Mouse (Mus musculus): Measurements from ENCODE around the gene Clybl. TPM values are rescaled to one million over a fixed set of nuclear protein-coding genes. Genes with fewer than 3 reads are reported as not detected.

Gene Clybl
- polyA plus RNA-seq, 1 experiment from 2014 or later, result 68.2 TPM

- no peak overlapping the region for H3K4me2 ChIP-seq
- WGBS, result 75% methylated on average over 18 of the region's 18 CpGs
- no peak overlapping the region for H3K4me3 ChIP-seq
- H3K9me3 ChIP-seq, result no peaks in the 10 kb centered on the region
- no peak overlapping the region for H3K27ac ChIP-seq (replicated peaks)
- H3K4me1 ChIP-seq, result no peaks in the 10 kb centered on the region
- ATAC-seq (ENCODE audit: extremely low read depth, insufficient number of reproducible peaks, low FRiP score, low TSS enrichment), result no peak
- no peak overlapping the region for H3K9ac ChIP-seq
- H3K36me3 ChIP-seq, result no peaks in the 10 kb centered on the region
- H3K27me3 ChIP-seq (replicated peaks), result no peaks in the 10 kb centered on the region
Measured at GRCm38 (mm10) chr14:122344272-122345224, 163.0 kb downstream of the Clybl start.

- Histone ChIP-seq H3K36me3 (no peaks in the 10 kb centered on the region), H3K9me3 (no peaks in the 10 kb centered on the region), H3K4me2 (no peak overlapping the region), H3K9ac (no peak overlapping the region), H3K27ac (replicated peaks) (no peak overlapping the region), H3K4me1 (no peaks in the 10 kb centered on the region), H3K27me3 (replicated peaks) (no peaks in the 10 kb centered on the region), H3K4me3 (no peak overlapping the region)
- 78% methylated on average over 7 of the region's 7 CpGs for WGBS
- no peak for ATAC-seq (ENCODE audit: extremely low read depth, insufficient number of reproducible peaks, low FRiP score, low TSS enrichment)
Measured at GRCm38 (mm10) chr14:122348069-122348468, 166.6 kb downstream of the Clybl start.

GRCm38 (mm10) chr14:122349326-122349725 is 167.8 kb downstream of the Clybl start:
- ATAC-seq (ENCODE audit: extremely low read depth, insufficient number of reproducible peaks, low FRiP score, low TSS enrichment), result no peak
- 81% methylated on average over 5 of the region's 5 CpGs for WGBS

GRCm38 (mm10) chr14:122349761-122350160 is 168.3 kb downstream of the Clybl start:
- H3K4me1 ChIP-seq, result no peaks in the 10 kb centered on the region
- no peak overlapping the region for H3K4me3 ChIP-seq
- 85% methylated on average over 4 of the region's 4 CpGs for WGBS
- H3K9me3 ChIP-seq, result no peaks in the 10 kb centered on the region
- H3K27me3 ChIP-seq (replicated peaks), result no peaks in the 10 kb centered on the region
- no peaks in the 10 kb centered on the region for H3K36me3 ChIP-seq
- no peak overlapping the region for H3K27ac ChIP-seq (replicated peaks)
- H3K9ac ChIP-seq, result no peak overlapping the region
- no peak overlapping the region for H3K4me2 ChIP-seq
- ATAC-seq (ENCODE audit: extremely low read depth, insufficient number of reproducible peaks, low FRiP score, low TSS enrichment), result no peak

More at GRCm38 (mm10) chr14:122349326-122349725, 167.8 kb downstream of the Clybl start:
- Histone ChIP-seq H3K4me3 (no peak overlapping the region), H3K9ac (no peak overlapping the region), H3K36me3 (no peaks in the 10 kb centered on the region), H3K4me1 (no peaks in the 10 kb centered on the region), H3K27ac (replicated peaks) (no peak overlapping the region), H3K9me3 (no peaks in the 10 kb centered on the region), H3K4me2 (no peak overlapping the region), H3K27me3 (replicated peaks) (no peaks in the 10 kb centered on the region)

- ATAC-seq (ENCODE audit: extremely low read depth, insufficient number of reproducible peaks, low FRiP score, low TSS enrichment), result no peak
- no peaks in the 10 kb centered on the region for H3K9me3 ChIP-seq
- no peaks in the 10 kb centered on the region for H3K27me3 ChIP-seq (replicated peaks)
- H3K4me1 ChIP-seq, result no peaks in the 10 kb centered on the region
- no peak overlapping the region for H3K4me3 ChIP-seq
- H3K36me3 ChIP-seq, result no peaks in the 10 kb centered on the region
- 64% methylated on average over 8 of the region's 8 CpGs for WGBS
- H3K9ac ChIP-seq, result no peak overlapping the region
- no peak overlapping the region for H3K4me2 ChIP-seq
- H3K27ac ChIP-seq (replicated peaks), result no peak overlapping the region
Measured at GRCm38 (mm10) chr14:122350766-122351165, 169.3 kb downstream of the Clybl start.

- H3K4me3 ChIP-seq, result no peak overlapping the region
- no peaks in the 10 kb centered on the region for H3K27me3 ChIP-seq (replicated peaks)
- H3K4me2 ChIP-seq, result no peak overlapping the region
- no peaks in the 10 kb centered on the region for H3K36me3 ChIP-seq
- no peak overlapping the region for H3K9ac ChIP-seq
- WGBS, result 82% methylated on average over 4 of the region's 4 CpGs
- H3K27ac ChIP-seq (replicated peaks), result no peak overlapping the region
- no peaks in the 10 kb centered on the region for H3K4me1 ChIP-seq
- ATAC-seq (ENCODE audit: extremely low read depth, insufficient number of reproducible peaks, low FRiP score, low TSS enrichment), result no peak
- H3K9me3 ChIP-seq, result no peaks in the 10 kb centered on the region
Measured at GRCm38 (mm10) chr14:122357316-122357715, 175.8 kb downstream of the Clybl start.

GRCm38 (mm10) chr14:122358592-122358991 is 177.1 kb downstream of the Clybl start:
- no peaks in the 10 kb centered on the region for H3K9me3 ChIP-seq
- 63% methylated on average over 3 of the region's 3 CpGs for WGBS
- H3K27ac ChIP-seq (replicated peaks), result no peak overlapping the region
- no peaks in the 10 kb centered on the region for H3K4me1 ChIP-seq
- no peak overlapping the region for H3K4me2 ChIP-seq
- ATAC-seq (ENCODE audit: extremely low read depth, insufficient number of reproducible peaks, low FRiP score, low TSS enrichment), result no peak
- H3K4me3 ChIP-seq, result no peak overlapping the region
- H3K27me3 ChIP-seq (replicated peaks), result no peaks in the 10 kb centered on the region
- H3K9ac ChIP-seq, result no peak overlapping the region
- H3K36me3 ChIP-seq, result no peaks in the 10 kb centered on the region

- Histone ChIP-seq H3K27ac (replicated peaks) (no peak overlapping the region), H3K4me3 (no peak overlapping the region), H3K9ac (no peak overlapping the region), H3K9me3 (no peaks in the 10 kb centered on the region), H3K27me3 (replicated peaks) (no peaks in the 10 kb centered on the region), H3K36me3 (no peaks in the 10 kb centered on the region), H3K4me2 (no peak overlapping the region), H3K4me1 (no peaks in the 10 kb centered on the region)
- no peak for ATAC-seq (ENCODE audit: extremely low read depth, insufficient number of reproducible peaks, low FRiP score, low TSS enrichment)
- 80% methylated on average over 23 of the region's 23 CpGs for WGBS
Measured at GRCm38 (mm10) chr14:122359136-122359905, 177.8 kb downstream of the Clybl start.

- Histone ChIP-seq H3K9ac (no peak overlapping the region), H3K4me3 (no peak overlapping the region), H3K27me3 (replicated peaks) (no peaks in the 10 kb centered on the region), H3K9me3 (no peaks in the 10 kb centered on the region), H3K4me1 (no peaks in the 10 kb centered on the region), H3K4me2 (no peak overlapping the region), H3K36me3 (no peaks in the 10 kb centered on the region), H3K27ac (replicated peaks) (no peak overlapping the region)
- ATAC-seq (ENCODE audit: extremely low read depth, insufficient number of reproducible peaks, low FRiP score, low TSS enrichment), result no peak
- 85% methylated on average over 9 of the region's 9 CpGs for WGBS
Measured at GRCm38 (mm10) chr14:122361807-122362206, 180.3 kb downstream of the Clybl start.

- no peaks in the 10 kb centered on the region for H3K27me3 ChIP-seq (replicated peaks)
- WGBS, result 26% methylated on average over 6 of the region's 6 CpGs
- no peak overlapping the region for H3K4me2 ChIP-seq
- H3K36me3 ChIP-seq, result no peaks in the 10 kb centered on the region
- no peak overlapping the region for H3K9ac ChIP-seq
- no peaks in the 10 kb centered on the region for H3K4me1 ChIP-seq
- no peak for ATAC-seq (ENCODE audit: extremely low read depth, insufficient number of reproducible peaks, low FRiP score, low TSS enrichment)
- H3K4me3 ChIP-seq, result no peak overlapping the region
- H3K27ac ChIP-seq (replicated peaks), result no peak overlapping the region
- no peaks in the 10 kb centered on the region for H3K9me3 ChIP-seq
Measured at GRCm38 (mm10) chr14:122363156-122363555, 181.7 kb downstream of the Clybl start.

GRCm38 (mm10) chr14:122364026-122364425 is 182.5 kb downstream of the Clybl start:
- H3K9ac ChIP-seq, result no peak overlapping the region
- ATAC-seq (ENCODE audit: extremely low read depth, insufficient number of reproducible peaks, low FRiP score, low TSS enrichment), result peak; percentile 51
- no peaks in the 10 kb centered on the region for H3K9me3 ChIP-seq
- H3K27me3 ChIP-seq (replicated peaks), result no peaks in the 10 kb centered on the region
- H3K4me3 ChIP-seq, result no peak overlapping the region
- no peaks in the 10 kb centered on the region for H3K4me1 ChIP-seq
- no peak overlapping the region for H3K27ac ChIP-seq (replicated peaks)
- WGBS, result 91% methylated on average over 3 of the region's 3 CpGs
- no peak overlapping the region for H3K4me2 ChIP-seq
- no peaks in the 10 kb centered on the region for H3K36me3 ChIP-seq

Data from heart, embryonic 13.5 days (tissue).